ENCODE assay signal across 8 mouse cellular contexts in the genomic region with DNA sequence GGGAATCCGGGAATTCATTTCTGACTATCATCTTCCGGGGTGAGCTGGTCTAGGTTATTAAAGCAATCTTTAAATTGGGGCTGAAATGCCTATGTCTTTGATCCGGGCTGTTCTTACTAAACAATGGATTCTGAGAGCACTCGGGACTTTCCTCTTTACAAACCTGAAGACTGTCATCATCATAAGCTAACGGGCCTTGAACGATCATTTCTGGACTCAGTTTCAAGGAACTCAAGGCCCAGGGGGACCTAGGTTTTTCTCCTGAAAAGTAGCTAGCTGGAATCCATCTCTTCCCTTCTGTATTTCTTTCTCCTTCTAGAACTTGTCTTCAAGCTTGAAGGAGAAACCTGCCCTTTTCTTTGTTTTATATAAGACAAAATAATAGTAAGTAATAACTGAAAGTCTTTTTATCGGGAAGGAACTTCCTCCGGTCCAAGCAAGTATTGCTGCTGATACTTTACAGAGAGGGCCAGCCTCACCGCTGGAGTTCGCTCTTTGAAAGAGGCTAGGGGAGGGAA. TPM values are rescaled to one million over a fixed set of nuclear protein-coding genes. Genes with fewer than 3 reads are reported as not detected.
DNase-seq lines count a peak whose midpoint lies in the region; ATAC-seq and TF ChIP-seq lines count a peak whose summit lies in the region.

No protein-coding gene starts in this region.

- H3K4me3 ChIP-seq in heart, embryonic 11.5 days (ENCODE audit: low read depth, low read length), result peak overlapping the region; percentile 89
- H3K4me3 ChIP-seq in ES-E14 (ENCODE audit: insufficient read depth in 1 of 2, low read depth in 1 of 2, low read length in 2 of 2, poor library complexity in 1 of 2, severe bottlenecking in 1 of 2), result peak overlapping the region; percentile 75 to 82
- H3K4me3 ChIP-seq in heart, embryonic 16.5 days (ENCODE audit: low read length), result peak overlapping the region; percentile 81
- peak overlapping the region; percentile 86 for H3K4me3 ChIP-seq in liver, embryonic 16.5 days (ENCODE audit: low read depth, low read length)

- H3K9ac ChIP-seq in heart, embryonic 11.5 days (ENCODE audit: low read depth, low read length), result peak overlapping the region; percentile 90
- H3K9ac ChIP-seq in ES-E14 (ENCODE audit: insufficient read depth, low read depth, low read length, poor library complexity, severe bottlenecking), result no peak overlapping the region
- H3K9ac ChIP-seq in heart, embryonic 16.5 days (ENCODE audit: low read length), result peak overlapping the region; percentile 78
- H3K9ac ChIP-seq in liver, embryonic 16.5 days (ENCODE audit: low read depth, low read length), result peak overlapping the region; percentile 98

- peak overlapping the region; percentile 98 for H3K4me2 ChIP-seq in heart, embryonic 11.5 days
- peak overlapping the region; percentile 88 for H3K4me2 ChIP-seq in heart, embryonic 16.5 days (ENCODE audit: low read depth, low read length)
- peak overlapping the region; percentile 63 for H3K4me2 ChIP-seq in liver, embryonic 16.5 days (ENCODE audit: low read depth, low read length)

- in situ Hi-C loops in ES-E14 (cut with MboI; ENCODE audit: low sequenced_read_pairs in 2 of 2, unreplicated experiment in 2 of 2), result no loop called here

- DNase-seq in heart, adult 9 months (ENCODE audit: low spot score in 2 of 2), result no peak
- DNase-seq in ES-E14 (ENCODE audit: low read depth, low spot score), result no peak
- DNase-seq in adrenal gland, postnatal 25 days, result no peak
- no peak for DNase-seq in right cerebral cortex, postnatal 25 days
- DNase-seq in cerebellum, adult 8-10 months, result no peak

- peaks cover 5% of the 10 kb centered on the region; the same call in 1 of the 2 replicates for H3K4me1 ChIP-seq in heart, embryonic 11.5 days (ENCODE audit: control insufficient read depth, insufficient read depth, low read length)
- 0 out of 4 replicates have a peak, but pooled peaks cover 0 to 2% of the 10 kb centered on the region in 2 experiments for H3K4me1 ChIP-seq in ES-E14 (ENCODE audit: control insufficient read depth in 2 of 2, insufficient read depth in 2 of 2, low read length in 2 of 2, poor library complexity in 1 of 2)
- H3K4me1 ChIP-seq in heart, embryonic 16.5 days (ENCODE audit: control insufficient read depth, insufficient read depth, low read length), result no peaks in the 10 kb centered on the region; the same call in 1 of the 2 replicates
- H3K4me1 ChIP-seq in liver, embryonic 16.5 days (ENCODE audit: control insufficient read depth, low read depth, low read length), result peaks cover 61% of the 10 kb centered on the region

- peaks cover 7% of the 10 kb centered on the region; the same call in 1 of the 2 replicates for H3K27me3 ChIP-seq in heart, embryonic 11.5 days (ENCODE audit: control insufficient read depth, insufficient read depth, low read length)
- H3K27me3 ChIP-seq in heart, embryonic 16.5 days (ENCODE audit: control insufficient read depth, insufficient read depth, low read length), result peaks cover 17% of the 10 kb centered on the region
- H3K27me3 ChIP-seq in liver, embryonic 16.5 days (ENCODE audit: control insufficient read depth, insufficient read depth, low read depth, low read length), result no peaks in the 10 kb centered on the region

- H3K36me3 ChIP-seq in heart, embryonic 11.5 days (ENCODE audit: control insufficient read depth, insufficient read depth, low read length), result no peaks in the 10 kb centered on the region
- H3K36me3 ChIP-seq in ES-E14 (ENCODE audit: control insufficient read depth, insufficient read depth, low read length, poor library complexity, severe bottlenecking), result no peaks in the 10 kb centered on the region
- H3K36me3 ChIP-seq in heart, embryonic 16.5 days (ENCODE audit: control insufficient read depth, insufficient read depth), result no peaks in the 10 kb centered on the region
- H3K36me3 ChIP-seq in liver, embryonic 16.5 days (ENCODE audit: control insufficient read depth, insufficient read depth), result peaks cover 45% of the 10 kb centered on the region

- WGBS in heart, embryonic 11.5 days (ENCODE audit: insufficient replicate concordance), result 21% methylated on average over 10 of the region's 10 CpGs
- 29% methylated on average over 10 of the region's 10 CpGs for WGBS in heart, embryonic 16.5 days
- 15% methylated on average over 10 of the region's 10 CpGs for WGBS in liver, embryonic 16.5 days (ENCODE audit: insufficient replicate concordance)

- H3K9me3 ChIP-seq in heart, embryonic 11.5 days (replicated peaks; ENCODE audit: control insufficient read depth, low read length), result no peaks in the 10 kb centered on the region
- no peaks in the 10 kb centered on the region for H3K9me3 ChIP-seq in ES-E14 (ENCODE audit: control insufficient read depth, insufficient read depth, low read depth, low read length)
- H3K9me3 ChIP-seq in heart, embryonic 16.5 days (replicated peaks; ENCODE audit: control insufficient read depth, low read length), result no peaks in the 10 kb centered on the region
- no peaks in the 10 kb centered on the region for H3K9me3 ChIP-seq in liver, embryonic 16.5 days (replicated peaks; ENCODE audit: control insufficient read depth, low read length)

- peak overlapping the region; percentile 78; the same call in 1 of the 2 replicates for H3K27ac ChIP-seq in heart, embryonic 11.5 days (ENCODE audit: low read depth, low read length)
- no peak overlapping the region for H3K27ac ChIP-seq in ES-E14 (ENCODE audit: insufficient read depth, low read depth, low read length, poor library complexity, severe bottlenecking)
- H3K27ac ChIP-seq in heart, embryonic 16.5 days (ENCODE audit: low read length), result peak overlapping the region; percentile 49
- H3K27ac ChIP-seq in liver, embryonic 16.5 days (ENCODE audit: low read length), result peak overlapping the region; percentile 92

- ATAC-seq in heart, embryonic 11.5 days (replicated peaks; ENCODE audit: insufficient number of reproducible peaks, low FRiP score, low TSS enrichment), result no peak
- ATAC-seq in heart, embryonic 16.5 days (replicated peaks; ENCODE audit: extremely low read depth, insufficient read depth, low FRiP score), result no peak
- no peak for ATAC-seq in liver, embryonic 16.5 days (ENCODE audit: low read depth)

TF ChIP-seq in ES-E14, 5 proteins besides CTCF, POLR2A, EP300 and RAD21:
- TF ChIP-seq MAFK (IDR thresholded peaks at IDR 0.05; ENCODE audit: insufficient read depth, low read depth, low read length) (no peak), HCFC1 (IDR thresholded peaks at IDR 0.05; ENCODE audit: borderline replicate concordance, insufficient read depth, low read length) (no peak), ZC3H11A (IDR thresholded peaks at IDR 0.05; ENCODE audit: borderline replicate concordance, low read depth, low read length) (no peak), ZNF384 (IDR thresholded peaks at IDR 0.05; ENCODE audit: low read depth, low read length) (no peak), CHD2 (IDR thresholded peaks at IDR 0.05; ENCODE audit: low read depth, low read length) (no peak)
TF ChIP-seq in ES-E14: peak in this region for 0.

RNA-seq across cellular contexts. Expression of gene Lmo2, which starts 11.2 kb away (rescaled TPM):
- 27.9 TPM in 2 replicates for polyA plus RNA-seq in heart, embryonic 11.5 days (2014; fragmentation: Nextera tagmentation; extraction: Ambion mirVana)
- 0.76 and 1.4 TPM in 2 replicates for total RNA-seq in ES-E14 (2012; rRNA removed)
- 17.2 and 17.8 TPM in 2 replicates for polyA plus RNA-seq in heart, embryonic 16.5 days (2015; fragmentation: Nextera tagmentation; extraction: Ambion mirVana)
- polyA plus RNA-seq in liver, embryonic 16.5 days (2015; fragmentation: Nextera tagmentation; extraction: Ambion mirVana), result 126 and 128 TPM in 2 replicates
- 28.9 and 31.9 TPM in 2 replicates for total RNA-seq in adrenal gland, postnatal 25 days (2021)

RNA-seq across cellular contexts. Expression of gene Fbxo3, which starts 58.5 kb away (rescaled TPM):
- polyA plus RNA-seq in heart, embryonic 11.5 days (2014; fragmentation: Nextera tagmentation; extraction: Ambion mirVana), result 43.2 and 46.8 TPM in 2 replicates
- 13.6 and 13.9 TPM in 2 replicates for total RNA-seq in ES-E14 (2012; rRNA removed)
- 46.7 and 49.8 TPM in 2 replicates for polyA plus RNA-seq in heart, embryonic 16.5 days (2015; fragmentation: Nextera tagmentation; extraction: Ambion mirVana)
- 46.9 and 53.9 TPM in 2 replicates for polyA plus RNA-seq in liver, embryonic 16.5 days (2015; fragmentation: Nextera tagmentation; extraction: Ambion mirVana)
- total RNA-seq in adrenal gland, postnatal 25 days (2021), result 85.6 and 105 TPM in 2 replicates

RNA-seq across cellular contexts. Expression of gene 4931422A03Rik, which starts 59.2 kb away (rescaled TPM):
- 1.1 and 2.2 TPM in 2 replicates for polyA plus RNA-seq in heart, embryonic 11.5 days (2014; fragmentation: Nextera tagmentation; extraction: Ambion mirVana)
- 0.54 and 1.4 TPM in 2 replicates for total RNA-seq in ES-E14 (2012; rRNA removed)
- polyA plus RNA-seq in heart, embryonic 16.5 days (2015; fragmentation: Nextera tagmentation; extraction: Ambion mirVana), result 2.1 and 2.6 TPM in 2 replicates
- 1.1 and 1.8 TPM in 2 replicates for polyA plus RNA-seq in liver, embryonic 16.5 days (2015; fragmentation: Nextera tagmentation; extraction: Ambion mirVana)
- total RNA-seq in adrenal gland, postnatal 25 days (2021), result not detected in 2 replicates
